Comparison of ENCODE assay signal across 23 mouse cellular contexts in the genomic region with DNA sequence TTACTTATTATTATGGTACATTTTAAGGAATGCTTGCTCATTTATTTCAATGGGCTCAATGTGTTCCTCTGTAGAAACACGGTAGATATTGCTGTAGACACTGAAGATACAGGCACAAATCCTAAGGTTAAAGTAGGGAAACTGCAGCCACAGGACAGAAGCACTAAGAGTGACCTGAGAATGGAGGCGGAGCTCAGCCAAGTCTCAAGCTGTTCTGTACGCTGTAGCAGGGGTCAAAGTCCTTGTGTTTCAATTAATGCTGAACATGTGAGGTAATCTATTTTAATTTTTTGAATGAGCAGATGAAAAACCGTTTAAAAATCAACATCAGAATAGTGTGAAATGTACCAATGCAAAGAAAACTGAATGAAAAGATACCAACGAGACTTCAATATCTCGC.
"Had no signal": no experiment of that assay in that cellular context is flagged by ENCODE, and none has a peak within 500 bp of the region (broad histone marks: within the 10 kb centered on the region; RNA-seq: fewer than 3 reads in every experiment).

No protein-coding gene starts in this region.

- H3K4me3 ChIP-seq: forebrain, embryonic 15.5 days; heart, adult 2 months; heart, embryonic 13.5 days; heart, embryonic 15.5 days; hindbrain, embryonic 13.5 days; hindbrain, embryonic 15.5 days; limb, embryonic 13.5 days; limb, embryonic 15.5 days; liver, embryonic 12.5 days had no signal

- DNase-seq: forebrain, postnatal 0 days; gastrocnemius, postnatal 14 days; gastrocnemius, postnatal 36 days; heart, adult 11 months; heart, adult 2 months; heart, postnatal 14 days; heart, postnatal 36 days; layer of hippocampus, adult 9-11 months; layer of hippocampus, postnatal 36 days; left cerebral cortex, postnatal 4 days; lung, adult 18-20 months had no signal

- H3K27ac ChIP-seq: forebrain, embryonic 15.5 days; heart, adult 2 months; heart, embryonic 13.5 days; heart, embryonic 15.5 days; hindbrain, embryonic 13.5 days; hindbrain, embryonic 15.5 days; hindbrain, postnatal 0 days; kidney, postnatal 0 days; limb, embryonic 13.5 days; limb, embryonic 15.5 days; liver, embryonic 12.5 days; liver, embryonic 14.5 days had no signal

- H3K27me3 ChIP-seq: forebrain, embryonic 15.5 days; heart, embryonic 13.5 days; heart, embryonic 15.5 days; hindbrain, embryonic 13.5 days; hindbrain, embryonic 15.5 days; limb, embryonic 13.5 days; limb, embryonic 15.5 days; liver, embryonic 12.5 days had no signal

- H3K4me2 ChIP-seq: forebrain, embryonic 15.5 days; heart, embryonic 11.5 days; heart, embryonic 13.5 days; heart, embryonic 15.5 days; hindbrain, embryonic 13.5 days; hindbrain, embryonic 15.5 days; limb, embryonic 13.5 days; limb, embryonic 15.5 days; liver, embryonic 12.5 days had no signal

- ATAC-seq: forebrain, embryonic 15.5 days; forebrain, postnatal 0 days; hindbrain, postnatal 0 days; liver, embryonic 12.5 days had no signal

- H3K9ac ChIP-seq: forebrain, embryonic 15.5 days; forebrain, postnatal 0 days; heart, embryonic 13.5 days; heart, embryonic 15.5 days; hindbrain, embryonic 13.5 days; hindbrain, embryonic 15.5 days; limb, embryonic 13.5 days; limb, embryonic 15.5 days; liver, embryonic 12.5 days; liver, embryonic 14.5 days had no signal

- H3K4me1 ChIP-seq: forebrain, embryonic 15.5 days; heart, embryonic 13.5 days; heart, embryonic 15.5 days; hindbrain, embryonic 13.5 days; hindbrain, embryonic 15.5 days; limb, embryonic 13.5 days; limb, embryonic 15.5 days; liver, embryonic 12.5 days had no signal

- H3K9me3 ChIP-seq: forebrain, embryonic 15.5 days; heart, embryonic 13.5 days; heart, embryonic 15.5 days; hindbrain, embryonic 13.5 days; hindbrain, embryonic 15.5 days; limb, embryonic 13.5 days; limb, embryonic 15.5 days; liver, embryonic 12.5 days had no signal
